8 mouse cellular contexts compared by ENCODE assay signal in genomic region chr9:86879216-86880112, GRCm38 (mm10). TPM values are rescaled to one million over a fixed set of nuclear protein-coding genes. Genes with fewer than 3 reads are reported as not detected.
DNase-seq lines count a peak whose midpoint lies in the region; ATAC-seq lines count a peak whose summit lies in the region.

No protein-coding gene starts in this region.

- H3K9ac ChIP-seq in heart, embryonic 13.5 days = peak overlapping the region; percentile 90
- H3K9ac ChIP-seq in liver, embryonic 16.5 days (ENCODE audit: low read depth, low read length) = no peak overlapping the region

- H3K4me3 ChIP-seq in heart, embryonic 13.5 days = peak overlapping the region; percentile 88
- peak overlapping the region; percentile 51 for H3K4me3 ChIP-seq in liver, embryonic 16.5 days (ENCODE audit: low read depth, low read length)

- WGBS in heart, embryonic 13.5 days = 1% methylated on average over 75 of the region's 75 CpGs
- WGBS in liver, embryonic 16.5 days (ENCODE audit: insufficient replicate concordance) = 2% methylated on average over 69 of the region's 75 CpGs

- H3K36me3 ChIP-seq in heart, embryonic 13.5 days = no peaks in the 10 kb centered on the region
- H3K36me3 ChIP-seq in liver, embryonic 16.5 days (ENCODE audit: control insufficient read depth, insufficient read depth) = no peaks in the 10 kb centered on the region

- no peaks in the 10 kb centered on the region for H3K9me3 ChIP-seq in heart, embryonic 13.5 days
- H3K9me3 ChIP-seq in liver, embryonic 16.5 days (replicated peaks; ENCODE audit: control insufficient read depth, low read length) = no peaks in the 10 kb centered on the region

- H3K27me3 ChIP-seq in heart, embryonic 13.5 days (replicated peaks) = peaks cover 51% of the 10 kb centered on the region
- H3K27me3 ChIP-seq in liver, embryonic 16.5 days (ENCODE audit: control insufficient read depth, insufficient read depth, low read depth, low read length) = peaks cover 41% of the 10 kb centered on the region

- peaks cover 33% of the 10 kb centered on the region for H3K4me1 ChIP-seq in heart, embryonic 13.5 days
- H3K4me1 ChIP-seq in liver, embryonic 16.5 days (ENCODE audit: control insufficient read depth, low read depth, low read length) = no peaks in the 10 kb centered on the region

- H3K27ac ChIP-seq in heart, embryonic 13.5 days (replicated peaks) = peak overlapping the region; percentile 94
- no peak overlapping the region for H3K27ac ChIP-seq in liver, embryonic 16.5 days (ENCODE audit: low read length)

- peak; percentile 18; the same call in 1 of the 2 replicates for ATAC-seq in heart, embryonic 13.5 days (ENCODE audit: extremely low read depth, insufficient number of reproducible peaks, low FRiP score, low TSS enrichment)
- ATAC-seq in liver, embryonic 16.5 days (ENCODE audit: low read depth) = no peak

- DNase-seq in 3134 (ENCODE audit: extremely low read depth, insufficient read length, low spot score) = peak; percentile 10
- DNase-seq in MN1 (ENCODE audit: low spot score) = peak; percentile 80
- DNase-seq in cerebellum, postnatal 25 days = peak; percentile 84
- DNase-seq in kidney, postnatal 25 days = peak; percentile 6 to 53
- peak; percentile 61 for DNase-seq in right cerebral cortex, postnatal 4 days
- DNase-seq in lung, postnatal 36 days = no peak

- H3K4me2 ChIP-seq in heart, embryonic 13.5 days = peak overlapping the region; percentile 86
- H3K4me2 ChIP-seq in liver, embryonic 16.5 days (ENCODE audit: low read depth, low read length) = peak overlapping the region; percentile 65

RNA-seq across cellular contexts. Expression of gene Snap91, which starts 1.0 kb away (rescaled TPM):
- 75.7 and 79.1 TPM in 2 replicates for polyA plus RNA-seq in heart, embryonic 13.5 days (2015; fragmentation: Nextera tagmentation; extraction: Ambion mirVana)
- polyA plus RNA-seq in liver, embryonic 16.5 days (2015; fragmentation: Nextera tagmentation; extraction: Ambion mirVana) = 0.12 and 0.20 TPM in 2 replicates

Comparison
In these comparisons a context has a peak if more than half of its experiments do, and no peak if none do; other contexts are left out.
1. RNA of gene Snap91, which starts 1.0 kb away (polyA plus RNA-seq): 75.7 to 79.1 TPM in heart, embryonic 13.5 days; 0.12 to 0.20 TPM in liver, embryonic 16.5 days; every median in the first group is over 10 times any median in the second.